Mouse (Mus musculus): Measurements from ENCODE around the gene Myt1. TPM values are rescaled to one million over a fixed set of nuclear protein-coding genes. Genes with fewer than 3 reads are reported as not detected.

Gene Myt1
- polyA plus RNA-seq (2014; fragmentation: Nextera tagmentation; extraction: Ambion mirVana), result 0.06 and 0.65 TPM in 2 replicates

GRCm38 (mm10) chr2:181763006-181763830, at the start of gene Myt1:
Myt1 (plus strand) TSS chr2:181763332.
- Histone ChIP-seq H3K36me3 (ENCODE audit: control insufficient read depth, insufficient read depth, low read length) (no peaks in the 10 kb centered on the region), H3K27me3 (ENCODE audit: control insufficient read depth, insufficient read depth, low read length) (peaks cover 11% of the 10 kb centered on the region), H3K9me3 (replicated peaks; ENCODE audit: control insufficient read depth, low read length) (no peaks in the 10 kb centered on the region), H3K4me2 (no peak within 1 kb of the TSS), H3K4me3 (ENCODE audit: low read depth, low read length) (no peak within 1 kb of the TSS), H3K9ac (ENCODE audit: low read depth, low read length) (no peak within 1 kb of the TSS), H3K27ac (ENCODE audit: low read depth, low read length) (no peak within 1 kb of the TSS), H3K4me1 (ENCODE audit: control insufficient read depth, insufficient read depth, low read length) (no peaks in the 10 kb centered on the region)
- ATAC-seq (replicated peaks; ENCODE audit: insufficient number of reproducible peaks, low FRiP score, low TSS enrichment), result no peak
- 61% methylated on average over 8 of the region's 8 CpGs for WGBS (ENCODE audit: insufficient replicate concordance)

- WGBS (ENCODE audit: insufficient replicate concordance), result 81% methylated on average over 1 of the region's 1 CpGs
- H3K9me3 ChIP-seq (replicated peaks; ENCODE audit: control insufficient read depth, low read length), result no peaks in the 10 kb centered on the region
- no peaks in the 10 kb centered on the region for H3K27me3 ChIP-seq (ENCODE audit: control insufficient read depth, insufficient read depth, low read length)
- no peak overlapping the region for H3K9ac ChIP-seq (ENCODE audit: low read depth, low read length)
- ATAC-seq (replicated peaks; ENCODE audit: insufficient number of reproducible peaks, low FRiP score, low TSS enrichment), result no peak
- peaks cover 8% of the 10 kb centered on the region for H3K4me1 ChIP-seq (ENCODE audit: control insufficient read depth, insufficient read depth, low read length)
- no peak overlapping the region for H3K4me2 ChIP-seq
- no peak overlapping the region for H3K27ac ChIP-seq (ENCODE audit: low read depth, low read length)
- no peaks in the 10 kb centered on the region for H3K36me3 ChIP-seq (ENCODE audit: control insufficient read depth, insufficient read depth, low read length)
- H3K4me3 ChIP-seq (ENCODE audit: low read depth, low read length), result no peak overlapping the region
Measured at GRCm38 (mm10) chr2:181713749-181714148, 49.4 kb upstream of the Myt1 start.

- H3K4me3 ChIP-seq (ENCODE audit: low read depth, low read length), result peak within 1 kb of the TSS; percentile 34
- 0% methylated on average over 7 of the region's 7 CpGs for WGBS (ENCODE audit: insufficient replicate concordance)
- no peaks in the 10 kb centered on the region for H3K27me3 ChIP-seq (ENCODE audit: control insufficient read depth, insufficient read depth, low read length)
- no peaks in the 10 kb centered on the region for H3K9me3 ChIP-seq (replicated peaks; ENCODE audit: control insufficient read depth, low read length)
- H3K9ac ChIP-seq (ENCODE audit: low read depth, low read length), result peak within 1 kb of the TSS; percentile 67
- H3K4me1 ChIP-seq (ENCODE audit: control insufficient read depth, insufficient read depth, low read length), result peaks cover 8% of the 10 kb centered on the region
- 0 out of 2 replicates have a peak, but pooled peaks cover 4% of the 10 kb centered on the region for H3K36me3 ChIP-seq (ENCODE audit: control insufficient read depth, insufficient read depth, low read length)
- ATAC-seq (replicated peaks; ENCODE audit: insufficient number of reproducible peaks, low FRiP score, low TSS enrichment), result peak; percentile 54; the same call in 1 of the 2 replicates
- peak within 1 kb of the TSS; percentile 71 for H3K27ac ChIP-seq (ENCODE audit: low read depth, low read length)
- H3K4me2 ChIP-seq, result peak within 1 kb of the TSS; percentile 59
Measured at GRCm38 (mm10) chr2:181714903-181715326, 48.2 kb upstream of the Myt1 start, which contains the start of gene Oprl1. Oprl1 (plus strand) TSS chr2:181715016.

GRCm38 (mm10) chr2:181715382-181715781, 47.8 kb upstream of the Myt1 start:
- H3K27ac ChIP-seq (ENCODE audit: low read depth, low read length), result peak overlapping the region; percentile 71

GRCm38 (mm10) chr2:181716991-181717390, 46.1 kb upstream of the Myt1 start:
- 55% methylated on average over 3 of the region's 3 CpGs for WGBS (ENCODE audit: insufficient replicate concordance)
- no peak overlapping the region for H3K27ac ChIP-seq (ENCODE audit: low read depth, low read length)
- H3K36me3 ChIP-seq (ENCODE audit: control insufficient read depth, insufficient read depth, low read length), result 0 out of 2 replicates have a peak, but pooled peaks cover 4% of the 10 kb centered on the region
- H3K9me3 ChIP-seq (replicated peaks; ENCODE audit: control insufficient read depth, low read length), result no peaks in the 10 kb centered on the region
- H3K4me3 ChIP-seq (ENCODE audit: low read depth, low read length), result no peak overlapping the region
- peaks cover 8% of the 10 kb centered on the region for H3K4me1 ChIP-seq (ENCODE audit: control insufficient read depth, insufficient read depth, low read length)
- H3K4me2 ChIP-seq, result no peak overlapping the region
- no peaks in the 10 kb centered on the region for H3K27me3 ChIP-seq (ENCODE audit: control insufficient read depth, insufficient read depth, low read length)
- ATAC-seq (replicated peaks; ENCODE audit: insufficient number of reproducible peaks, low FRiP score, low TSS enrichment), result no peak
- H3K9ac ChIP-seq (ENCODE audit: low read depth, low read length), result no peak overlapping the region

More at GRCm38 (mm10) chr2:181715382-181715781, 47.8 kb upstream of the Myt1 start:
- no peak for ATAC-seq (replicated peaks; ENCODE audit: insufficient number of reproducible peaks, low FRiP score, low TSS enrichment)
- Histone ChIP-seq H3K4me1 (ENCODE audit: control insufficient read depth, insufficient read depth, low read length) (peaks cover 8% of the 10 kb centered on the region), H3K4me3 (ENCODE audit: low read depth, low read length) (peak overlapping the region; percentile 34), H3K36me3 (ENCODE audit: control insufficient read depth, insufficient read depth, low read length) (0 out of 2 replicates have a peak, but pooled peaks cover 4% of the 10 kb centered on the region), H3K4me2 (peak overlapping the region; percentile 59), H3K27me3 (ENCODE audit: control insufficient read depth, insufficient read depth, low read length) (no peaks in the 10 kb centered on the region), H3K9ac (ENCODE audit: low read depth, low read length) (peak overlapping the region; percentile 67), H3K9me3 (replicated peaks; ENCODE audit: control insufficient read depth, low read length) (no peaks in the 10 kb centered on the region)
- 53% methylated on average over 3 of the region's 3 CpGs for WGBS (ENCODE audit: insufficient replicate concordance)

GRCm38 (mm10) chr2:181720061-181720460, 43.1 kb upstream of the Myt1 start:
- H3K27ac ChIP-seq (ENCODE audit: low read depth, low read length), result no peak overlapping the region
- no peaks in the 10 kb centered on the region for H3K9me3 ChIP-seq (replicated peaks; ENCODE audit: control insufficient read depth, low read length)
- no peaks in the 10 kb centered on the region for H3K27me3 ChIP-seq (ENCODE audit: control insufficient read depth, insufficient read depth, low read length)
- H3K4me1 ChIP-seq (ENCODE audit: control insufficient read depth, insufficient read depth, low read length), result peaks cover 4% of the 10 kb centered on the region; the same call in 1 of the 2 replicates
- H3K4me3 ChIP-seq (ENCODE audit: low read depth, low read length), result no peak overlapping the region
- 0 out of 2 replicates have a peak, but pooled peaks cover 4% of the 10 kb centered on the region for H3K36me3 ChIP-seq (ENCODE audit: control insufficient read depth, insufficient read depth, low read length)
- no peak for ATAC-seq (replicated peaks; ENCODE audit: insufficient number of reproducible peaks, low FRiP score, low TSS enrichment)
- no peak overlapping the region for H3K4me2 ChIP-seq
- no peak overlapping the region for H3K9ac ChIP-seq (ENCODE audit: low read depth, low read length)
- WGBS (ENCODE audit: insufficient replicate concordance), result 20% methylated on average over 3 of the region's 3 CpGs

GRCm38 (mm10) chr2:181721200-181721599, 41.9 kb upstream of the Myt1 start:
- Histone ChIP-seq H3K9ac (ENCODE audit: low read depth, low read length) (no peak overlapping the region), H3K4me1 (ENCODE audit: control insufficient read depth, insufficient read depth, low read length) (no peaks in the 10 kb centered on the region), H3K4me3 (ENCODE audit: low read depth, low read length) (no peak overlapping the region), H3K4me2 (no peak overlapping the region), H3K27me3 (ENCODE audit: control insufficient read depth, insufficient read depth, low read length) (no peaks in the 10 kb centered on the region), H3K9me3 (replicated peaks; ENCODE audit: control insufficient read depth, low read length) (no peaks in the 10 kb centered on the region), H3K36me3 (ENCODE audit: control insufficient read depth, insufficient read depth, low read length) (0 out of 2 replicates have a peak, but pooled peaks cover 4% of the 10 kb centered on the region), H3K27ac (ENCODE audit: low read depth, low read length) (no peak overlapping the region)
- ATAC-seq (replicated peaks; ENCODE audit: insufficient number of reproducible peaks, low FRiP score, low TSS enrichment), result no peak

- no peaks in the 10 kb centered on the region for H3K9me3 ChIP-seq (replicated peaks; ENCODE audit: control insufficient read depth, low read length)
- no peak overlapping the region for H3K27ac ChIP-seq (ENCODE audit: low read depth, low read length)
- H3K4me1 ChIP-seq (ENCODE audit: control insufficient read depth, insufficient read depth, low read length), result no peaks in the 10 kb centered on the region
- no peaks in the 10 kb centered on the region for H3K27me3 ChIP-seq (ENCODE audit: control insufficient read depth, insufficient read depth, low read length)
- no peak for ATAC-seq (replicated peaks; ENCODE audit: insufficient number of reproducible peaks, low FRiP score, low TSS enrichment)
- H3K36me3 ChIP-seq (ENCODE audit: control insufficient read depth, insufficient read depth, low read length), result 0 out of 2 replicates have a peak, but pooled peaks cover 4% of the 10 kb centered on the region
- 12% methylated on average over 3 of the region's 3 CpGs for WGBS (ENCODE audit: insufficient replicate concordance)
- H3K4me3 ChIP-seq (ENCODE audit: low read depth, low read length), result no peak overlapping the region
- no peak overlapping the region for H3K4me2 ChIP-seq
- H3K9ac ChIP-seq (ENCODE audit: low read depth, low read length), result no peak overlapping the region
Measured at GRCm38 (mm10) chr2:181722213-181722612, 40.9 kb upstream of the Myt1 start.

Measured in heart, embryonic 11.5 days (tissue).